Mouse (Mus musculus) intestine, embryonic 14.5 days (tissue): Measurements from ENCODE around the gene Acot3. TPM values are rescaled to one million over a fixed set of nuclear protein-coding genes. Genes with fewer than 3 reads are reported as not detected.
"Not testable (repeated sequence)": the region's sequence is repeated elsewhere in the genome, so short reads cannot be mapped to it uniquely, and the experiment has no call there.

Source experiments
- ATAC-seq: fragments of 200-750 bp; cut with Nextera tagmentation; replicated peaks from 2 replicates; pipeline ENCODE4 v1.8.0; 2017; ENCODE audit warnings: low read depth, moderate number of reproducible peaks, moderate TSS enrichment, moderate library complexity; ENCODE audit not compliant: low FRiP score, low TSS enrichment
- DNase-seq: peaks from one replicate; pipeline ENCODE4 v3.0.0-alpha.2; 2018; ENCODE audit warnings: low spot score
- H3K27ac ChIP-seq: fragments of 300-500 bp; sonication (generic); 2 replicates; pipeline ENCODE4 v1.5.1; 2014; ENCODE audit warnings: low read depth, mild to moderate bottlenecking, control low read depth
- H3K27me3 ChIP-seq: fragments of 300-500 bp; sonication (generic); replicated peaks from 2 replicates; pipeline ENCODE4 v1.6.1; 2014; ENCODE audit warnings: low read length, control low read depth; ENCODE audit not compliant: control insufficient read depth, insufficient read depth
- H3K36me3 ChIP-seq: fragments of 300-500 bp; sonication (generic); 2 replicates; pipeline ENCODE4 v1.6.1; 2014; ENCODE audit warnings: low read length, control low read depth; ENCODE audit not compliant: control insufficient read depth, insufficient read depth
- H3K4me1 ChIP-seq: fragments of 300-500 bp; sonication (generic); replicated peaks from 2 replicates; pipeline ENCODE4 v1.6.1; 2014; ENCODE audit warnings: low read length, control low read depth, mixed read lengths; ENCODE audit not compliant: control insufficient read depth, insufficient read depth
- H3K4me2 ChIP-seq: fragments of 300-500 bp; sonication (generic); 2 replicates; pipeline ENCODE4 v1.6.1; 2014; ENCODE audit warnings: low read length
- H3K4me3 ChIP-seq: fragments of 300-500 bp; sonication (generic); 2 replicates; pipeline ENCODE4 v1.5.1; 2014; ENCODE audit warnings: low read depth, low read length, control low read depth, mixed read lengths
- H3K9ac ChIP-seq: fragments of 300-500 bp; sonication (generic); 2 replicates; pipeline ENCODE4 v1.6.1; 2014; ENCODE audit warnings: mild to moderate bottlenecking, low read length
- H3K9me3 ChIP-seq: fragments of 300-500 bp; sonication (generic); 2 replicates; pipeline ENCODE4 v1.6.1; 2016; ENCODE audit warnings: low read length, control low read depth; ENCODE audit not compliant: control insufficient read depth
- WGBS: fragments of 180-500 bp; shearing (Covaris S2); extraction: QIAGEN DNeasy Blood & Tissue Kit; methylation state at CpG from one replicate; pipeline ENCODE4 v1.1.7; 2014; 5-methylcytosine and 5-hydroxymethylcytosine counted together
- polyA plus RNA-seq: library from polyadenylated mRNA; unstranded; fragments of >200 nt; fragmentation: Nextera tagmentation; extraction: Ambion mirVana; gene quantifications from 2 replicates; pipeline ENCODE4 v1.2.1, GENCODE M21; 2014

The Acot3 gene
- polyA plus RNA-seq, 1 experiment from 2014 or later = 0.68 TPM

- Histone ChIP-seq H3K27ac (no peak within 1 kb of the TSS), H3K4me3 (peak within 1 kb of the TSS; percentile 33), H3K27me3 (peaks cover 28% of the 10 kb centered on the region), H3K4me2 (peak within 1 kb of the TSS; percentile 57), H3K9me3 (no peaks in the 10 kb centered on the region), H3K9ac (no peak within 1 kb of the TSS), H3K4me1 (no peaks in the 10 kb centered on the region), H3K36me3 (no peaks in the 10 kb centered on the region)
- WGBS = 51% methylated on average over 9 of the region's 9 CpGs
- DNase-seq (no peak), ATAC-seq (no peak)
Observed at GRCm38 (mm10) chr12:84068986-84069385, 17.0 kb downstream of the Acot3 start, which contains the start of gene Acot5. Gene Acot5, plus strand, starts transcription at chr12:84069325.

- H3K4me1 ChIP-seq, H3K27ac ChIP-seq, H3K36me3 ChIP-seq, H3K9ac ChIP-seq, ATAC-seq, H3K9me3 ChIP-seq: not testable (repeated sequence)
- H3K4me2 ChIP-seq = peak overlapping the region; percentile 57
- under 1% methylated on average over 37 of the region's 52 CpGs for WGBS
- peak; percentile 56 for DNase-seq
- peaks cover 28% of the 10 kb centered on the region for H3K27me3 ChIP-seq
- H3K4me3 ChIP-seq = peak overlapping the region; percentile 33
Observed at GRCm38 (mm10) chr12:84069582-84069981, 17.6 kb downstream of the Acot3 start.

- Histone ChIP-seq H3K4me2 (no peak overlapping the region), H3K27me3 (peaks cover 28% of the 10 kb centered on the region), H3K4me1 (no peaks in the 10 kb centered on the region), H3K4me3 (no peak overlapping the region), H3K36me3 (no peaks in the 10 kb centered on the region), H3K9ac (no peak overlapping the region), H3K27ac (no peak overlapping the region), H3K9me3 (no peaks in the 10 kb centered on the region)
- ATAC-seq (no peak), DNase-seq (peak; percentile 34)
- WGBS = 90% methylated on average over 2 of the region's 2 CpGs
Observed at GRCm38 (mm10) chr12:84071696-84072095, 19.8 kb downstream of the Acot3 start.

- Histone ChIP-seq H3K9me3 (no peaks in the 10 kb centered on the region), H3K27ac (no peak overlapping the region), H3K4me2 (no peak overlapping the region), H3K36me3 (no peaks in the 10 kb centered on the region), H3K27me3 (no peaks in the 10 kb centered on the region), H3K9ac (no peak overlapping the region), H3K4me1 (no peaks in the 10 kb centered on the region), H3K4me3 (no peak overlapping the region)
- WGBS = 83% methylated on average over 4 of the region's 4 CpGs
- ATAC-seq (no peak), DNase-seq (peak; percentile 7)
Observed at GRCm38 (mm10) chr12:84077371-84077990, 25.5 kb downstream of the Acot3 start.

- Histone ChIP-seq H3K9ac (no peak overlapping the region), H3K27me3 (no peaks in the 10 kb centered on the region), H3K4me1 (no peaks in the 10 kb centered on the region), H3K4me2 (no peak overlapping the region), H3K9me3 (no peaks in the 10 kb centered on the region), H3K36me3 (no peaks in the 10 kb centered on the region), H3K27ac (no peak overlapping the region), H3K4me3 (no peak overlapping the region)
- ATAC-seq = no peak
- peak; percentile 47 for DNase-seq
- WGBS = 86% methylated on average over 2 of the region's 2 CpGs
Observed at GRCm38 (mm10) chr12:84083842-84084241, 31.9 kb downstream of the Acot3 start.

GRCm38 (mm10) chr12:84084581-84084980, 32.6 kb downstream of the Acot3 start:
- Histone ChIP-seq H3K4me3 (no peak overlapping the region), H3K27me3 (no peaks in the 10 kb centered on the region), H3K4me1 (no peaks in the 10 kb centered on the region), H3K36me3 (no peaks in the 10 kb centered on the region), H3K4me2 (no peak overlapping the region), H3K9ac (no peak overlapping the region), H3K9me3 (0 out of 2 replicates have a peak, but pooled peaks cover 5% of the 10 kb centered on the region), H3K27ac (peak overlapping the region; percentile 11; the same call in 1 of the 2 replicates)
- ATAC-seq (no peak), DNase-seq (peak; percentile 51)
- 73% methylated on average over 4 of the region's 4 CpGs for WGBS

GRCm38 (mm10) chr12:84094666-84095065, 42.7 kb downstream of the Acot3 start:
- H3K4me1 ChIP-seq, H3K9me3 ChIP-seq, H3K9ac ChIP-seq, H3K27ac ChIP-seq, ATAC-seq, H3K4me3 ChIP-seq, H3K36me3 ChIP-seq, H3K4me2 ChIP-seq, H3K27me3 ChIP-seq, DNase-seq: not testable (repeated sequence)
- WGBS = 90% methylated on average over 5 of the region's 5 CpGs

- ATAC-seq (no peak), DNase-seq (peak; percentile 13)
- Histone ChIP-seq H3K27me3 (no peaks in the 10 kb centered on the region), H3K4me1 (no peaks in the 10 kb centered on the region), H3K4me3 (no peak overlapping the region), H3K27ac (no peak overlapping the region), H3K36me3 (no peaks in the 10 kb centered on the region), H3K4me2 (no peak overlapping the region), H3K9me3 (no peaks in the 10 kb centered on the region), H3K9ac (no peak overlapping the region)
- 86% methylated on average over 2 of the region's 2 CpGs for WGBS
Observed at GRCm38 (mm10) chr12:84099605-84100004, 47.7 kb downstream of the Acot3 start.

- no peak overlapping the region for H3K9ac ChIP-seq
- ATAC-seq = no peak
- WGBS = 60% methylated on average over 1 of the region's 1 CpGs
- no peaks in the 10 kb centered on the region for H3K27me3 ChIP-seq
- peak overlapping the region; percentile 50 for H3K4me2 ChIP-seq
- no peak overlapping the region for H3K27ac ChIP-seq
- H3K4me3 ChIP-seq = 0 out of 2 replicates have a peak overlapping the region, but pooled peaks have one; percentile 39
- H3K36me3 ChIP-seq = no peaks in the 10 kb centered on the region
- H3K4me1 ChIP-seq = no peaks in the 10 kb centered on the region
- no peaks in the 10 kb centered on the region for H3K9me3 ChIP-seq
- peak; percentile 50 for DNase-seq
Observed at GRCm38 (mm10) chr12:84100071-84100470, 48.1 kb downstream of the Acot3 start.
